Comparison of ENCODE assay signal across 8 mouse cellular contexts in genomic region chr4:28298911-28299353, GRCm38 (mm10).
DNase-seq lines count a peak whose midpoint lies in the region; ATAC-seq lines count a peak whose summit lies in the region.
"Had no signal": no experiment of that assay in that cellular context is flagged by ENCODE, and none has a peak within 500 bp of the region (broad histone marks: within the 10 kb centered on the region; RNA-seq: fewer than 3 reads in every experiment).

No protein-coding gene starts in this region.

- no peak overlapping the region for H3K4me3 ChIP-seq in neural tube, embryonic 15.5 days (replicated peaks)
- H3K4me3 ChIP-seq in forebrain, embryonic 11.5 days (ENCODE audit: low read depth, low read length): no peak overlapping the region

- no peak overlapping the region for H3K9ac ChIP-seq in neural tube, embryonic 15.5 days (replicated peaks)
- H3K9ac ChIP-seq in forebrain, embryonic 11.5 days (ENCODE audit: low read length): no peak overlapping the region

- peaks cover 4% of the 10 kb centered on the region; the same call in 1 of the 2 replicates for H3K4me1 ChIP-seq in neural tube, embryonic 15.5 days
- no peaks in the 10 kb centered on the region; the same call in 1 of the 2 replicates for H3K4me1 ChIP-seq in forebrain, embryonic 11.5 days (replicated peaks; ENCODE audit: control insufficient read depth, insufficient read depth, low read length)

- no peaks in the 10 kb centered on the region for H3K27me3 ChIP-seq in neural tube, embryonic 15.5 days (replicated peaks)
- H3K27me3 ChIP-seq in forebrain, embryonic 11.5 days (ENCODE audit: control insufficient read depth, insufficient read depth, low read length): no peaks in the 10 kb centered on the region

- no peak for ATAC-seq in neural tube, embryonic 15.5 days (ENCODE audit: low FRiP score)
- ATAC-seq in forebrain, embryonic 11.5 days (replicated peaks; ENCODE audit: low FRiP score): peak; percentile 49

- H3K27ac ChIP-seq in neural tube, embryonic 15.5 days (replicated peaks): no peak overlapping the region
- H3K27ac ChIP-seq in forebrain, embryonic 11.5 days (ENCODE audit: low read depth, low read length): no peak overlapping the region
- H3K27ac ChIP-seq: macrophage had no signal

- 63% methylated on average over 7 of the region's 7 CpGs for WGBS in neural tube, embryonic 15.5 days
- 50% methylated on average over 7 of the region's 7 CpGs for WGBS in forebrain, embryonic 11.5 days

- H3K4me2 ChIP-seq in neural tube, embryonic 15.5 days: no peak overlapping the region
- H3K4me2 ChIP-seq in forebrain, embryonic 11.5 days (ENCODE audit: low read depth, low read length, severe bottlenecking): no peak overlapping the region

- no peaks in the 10 kb centered on the region for H3K36me3 ChIP-seq in neural tube, embryonic 15.5 days
- H3K36me3 ChIP-seq in forebrain, embryonic 11.5 days (ENCODE audit: control insufficient read depth, insufficient read depth, low read length): no peaks in the 10 kb centered on the region

- no peaks in the 10 kb centered on the region for H3K9me3 ChIP-seq in neural tube, embryonic 15.5 days (replicated peaks)
- H3K9me3 ChIP-seq in forebrain, embryonic 11.5 days (ENCODE audit: control insufficient read depth, low read length): no peaks in the 10 kb centered on the region

- DNase-seq in neural tube, embryonic 10.5 days (ENCODE audit: extremely low spot score, low spot score): peak; percentile 22
- peak; percentile 51 for DNase-seq in forebrain, embryonic 11.5 days (ENCODE audit: low spot score)
- peak; percentile 80 to 94 for DNase-seq in layer of hippocampus, adult 18-20 months (ENCODE audit: low spot score in 2 of 2)
- peak; percentile 49 to 79 for DNase-seq in right cerebral cortex, postnatal 10 days (ENCODE audit: low spot score in 2 of 2)
- no peak for DNase-seq in spleen, postnatal 14 days (ENCODE audit: low spot score in 2 of 2)
- no peak for DNase-seq in spleen, postnatal 36 days (ENCODE audit: low spot score in 2 of 2)

Comparison
In these comparisons a context has a peak if more than half of its experiments do, and no peak if none do; other contexts are left out.
1. DNase-seq: peak in neural tube, embryonic 10.5 days (single experiment), forebrain, embryonic 11.5 days (single experiment), layer of hippocampus, adult 18-20 months (2 of 2) and right cerebral cortex, postnatal 10 days (2 of 2); none in spleen, postnatal 14 days (0 of 2) and spleen, postnatal 36 days (0 of 2).